Mouse (Mus musculus): Measurements from ENCODE around the gene Vps41. TPM values are rescaled to one million over a fixed set of nuclear protein-coding genes. Genes with fewer than 3 reads are reported as not detected.

The Vps41 gene
- 135 TPM for polyA plus RNA-seq (2015; fragmentation: Illumina TruSeq; extraction: RNeasy Lipid Tissue Mini Kit (QIAGEN cat#74804); ENCODE audit: low read depth, low replicate concordance)

DNA sequence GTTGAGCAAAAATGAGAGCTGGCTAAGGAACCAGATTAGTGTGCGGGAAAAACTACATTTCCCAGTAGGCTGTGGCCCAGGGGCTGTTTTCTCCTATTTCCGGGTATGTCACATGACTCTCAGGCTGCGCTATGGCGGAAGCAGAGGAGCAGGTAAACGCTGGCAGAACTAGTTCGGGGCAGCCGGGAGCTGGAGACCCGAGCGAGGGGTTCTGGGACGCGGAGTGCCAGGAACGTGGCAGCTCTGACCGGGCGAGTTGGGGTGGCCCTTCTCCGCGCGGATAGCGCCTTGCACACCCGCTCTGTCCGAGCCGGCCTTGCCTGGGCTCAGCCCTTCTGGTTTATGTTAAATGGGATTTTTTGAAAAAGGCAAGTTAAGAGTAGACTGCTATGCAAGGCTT is at the start of gene Vps41:
TSS of gene Vps41 (plus strand) at position 102 of the 400 bp plus-strand sequence.

Other genes starting within 250 kb of the Vps41 start
- 142 TPM for gene Amph, start 230.9 kb downstream of the Vps41 start, polyA plus RNA-seq (2015; fragmentation: Illumina TruSeq; extraction: RNeasy Lipid Tissue Mini Kit (QIAGEN cat#74804); ENCODE audit: low read depth, low replicate concordance)